Mouse (Mus musculus) CD4-positive, CD25-positive, alpha-beta regulatory T cell, adult 9 weeks (primary cell): ENCODE results near the gene Nox1. TPM values are rescaled to one million over a fixed set of nuclear protein-coding genes. Genes with fewer than 3 reads are reported as not detected.

Source experiments
- polyA plus RNA-seq: library from polyadenylated mRNA; unstranded; fragments of 100-300 nt; shearing (Covaris generic); gene quantifications from one replicate; pipeline ENCODE4 v1.2.1, GENCODE M21; 2017

Nox1 gene
- 1.8 TPM for polyA plus RNA-seq

DNA sequence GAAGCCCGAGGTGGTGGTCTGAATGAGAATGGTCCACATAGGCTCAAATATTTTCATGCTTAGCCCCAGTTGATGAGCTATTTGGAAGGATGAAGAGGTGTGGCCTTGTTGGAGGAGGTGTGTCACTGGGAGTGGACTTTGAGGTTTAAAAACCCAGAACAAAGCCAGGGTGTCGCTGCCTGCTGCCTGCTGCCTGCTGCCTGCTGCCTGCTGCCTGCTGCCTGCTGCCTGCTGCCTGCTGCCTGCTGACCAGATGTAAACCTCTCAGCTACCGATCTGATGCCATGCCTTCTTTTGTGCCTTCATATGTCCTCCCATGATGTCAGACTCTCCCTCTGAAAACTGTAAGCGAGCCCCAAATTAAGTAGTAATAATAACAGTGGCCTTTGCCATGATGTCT, at the start of gene Nox1:
TSS of gene Nox1 (minus strand) at position 101 of the 400 bp plus-strand sequence.

GRCm38 (mm10) chrX:134187201-134187600, 34.6 kb downstream of the Nox1 start, which contains the start of gene Arl13a:
TSS of gene Arl13a (plus strand) at chrX:134187501.

GRCm38 (mm10) chrX:134162043-134162720, 59.6 kb downstream of the Nox1 start, which contains the start of gene Xkrx:
TSS of gene Xkrx (minus strand) at chrX:134162076.

DNA sequence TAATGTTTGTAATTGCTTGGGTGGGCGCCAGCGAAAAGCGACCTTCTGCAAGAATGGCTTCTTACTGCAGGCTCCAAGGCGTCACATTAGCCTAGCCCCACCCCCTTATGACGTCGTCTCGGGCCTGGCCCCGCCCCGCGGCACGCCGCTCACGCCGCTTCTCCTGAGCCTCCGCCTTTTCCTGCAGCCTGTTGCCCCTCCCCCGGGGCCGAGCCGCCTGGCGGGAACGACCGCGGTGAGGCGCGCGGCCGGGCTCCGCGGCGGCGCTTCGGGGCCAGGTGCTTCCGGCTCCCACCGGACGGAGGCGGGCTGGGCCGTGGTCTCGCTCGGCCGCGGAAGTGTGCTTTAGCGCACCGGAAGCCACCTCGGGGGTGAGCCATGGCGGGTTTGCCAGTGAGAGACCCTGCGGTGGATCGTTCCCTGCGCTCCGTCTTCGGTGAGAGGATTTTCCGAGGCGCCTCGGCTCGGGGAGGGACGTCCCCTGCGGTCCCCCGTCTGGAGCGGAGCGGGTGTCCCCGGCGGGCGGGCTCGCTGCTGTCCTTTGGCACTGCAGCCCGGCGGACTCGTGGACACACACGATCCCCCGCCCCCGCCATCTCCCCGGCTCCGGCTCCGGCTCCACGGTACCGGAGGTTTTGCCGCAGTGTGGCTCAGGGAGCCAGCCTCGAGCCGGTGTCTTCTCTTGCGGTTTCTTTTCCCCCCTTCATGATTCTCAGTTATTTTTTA, 162.6 kb downstream of the Nox1 start, which contains the start of gene Cstf2:
TSS of gene Cstf2 (plus strand) at position 201 of the 726 bp plus-strand sequence.

Other genes starting within 250 kb of the Nox1 start
- 0.27 TPM for gene Sytl4, start 240.1 kb downstream of the Nox1 start, polyA plus RNA-seq
- gene Cstf2, start 162.8 kb downstream of the Nox1 start, polyA plus RNA-seq: 62.1 TPM
- gene Xkrx, start 59.9 kb downstream of the Nox1 start, polyA plus RNA-seq: 8.5 TPM
- gene Arl13a, start 34.5 kb downstream of the Nox1 start, polyA plus RNA-seq: not detected
- 36.4 TPM for gene Trmt2b, start 55.0 kb upstream of the Nox1 start, polyA plus RNA-seq
- gene Tmem35a, start 73.3 kb upstream of the Nox1 start, polyA plus RNA-seq: not detected
- 3.2 TPM for gene Cenpi, start 86.1 kb upstream of the Nox1 start, polyA plus RNA-seq
- gene Drp2, start 182.6 kb upstream of the Nox1 start, polyA plus RNA-seq: 0.14 TPM